Mouse (Mus musculus): ENCODE measurements around the gene Mtx1. TPM values are rescaled to one million over a fixed set of nuclear protein-coding genes. Genes with fewer than 3 reads are reported as not detected.

Mtx1 gene
- polyA plus RNA-seq, 1 experiment from 2014 or later, result 188 TPM

- H3K27me3 ChIP-seq (ENCODE audit: control insufficient read depth, insufficient read depth, low read depth, low read length), result no peaks in the 10 kb centered on the region
- H3K4me3 ChIP-seq (ENCODE audit: low read length), result no peak within 1 kb of the TSS
- no peaks in the 10 kb centered on the region for H3K4me1 ChIP-seq (replicated peaks; ENCODE audit: control insufficient read depth, insufficient read depth, low read length)
- no peak within 1 kb of the TSS for H3K4me2 ChIP-seq (ENCODE audit: low read depth, low read length)
- 44% methylated on average over 7 of the region's 7 CpGs for WGBS
- ATAC-seq (ENCODE audit: low read depth), result no peak
- no peaks in the 10 kb centered on the region for H3K9me3 ChIP-seq (ENCODE audit: control insufficient read depth, low read length)
- H3K36me3 ChIP-seq (ENCODE audit: control insufficient read depth, insufficient read depth, low read length), result no peaks in the 10 kb centered on the region
- no peak within 1 kb of the TSS for H3K27ac ChIP-seq (ENCODE audit: low read length)
- no peak within 1 kb of the TSS for H3K9ac ChIP-seq (ENCODE audit: low read length)
Observed at GRCm38 (mm10) chr3:89259076-89259475, 32.2 kb upstream of the Mtx1 start, which contains the start of gene Dpm3. TSS of gene Dpm3 (plus strand) at chr3:89259358.

- Histone ChIP-seq H3K27me3 (ENCODE audit: control insufficient read depth, insufficient read depth, low read depth, low read length) (no peaks in the 10 kb centered on the region), H3K36me3 (ENCODE audit: control insufficient read depth, insufficient read depth, low read length) (no peaks in the 10 kb centered on the region), H3K4me3 (ENCODE audit: low read length) (no peak overlapping the region), H3K9me3 (ENCODE audit: control insufficient read depth, low read length) (no peaks in the 10 kb centered on the region), H3K4me2 (ENCODE audit: low read depth, low read length) (no peak overlapping the region), H3K27ac (ENCODE audit: low read length) (no peak overlapping the region), H3K9ac (ENCODE audit: low read length) (no peak overlapping the region), H3K4me1 (replicated peaks; ENCODE audit: control insufficient read depth, insufficient read depth, low read length) (peaks cover 14% of the 10 kb centered on the region)
- 63% methylated on average over 5 of the region's 5 CpGs for WGBS
- ATAC-seq (ENCODE audit: low read depth), result no peak
Observed at GRCm38 (mm10) chr3:89256177-89256576, 29.3 kb upstream of the Mtx1 start.

- H3K27me3 ChIP-seq (ENCODE audit: control insufficient read depth, insufficient read depth, low read depth, low read length), result no peaks in the 10 kb centered on the region
- ATAC-seq (ENCODE audit: low read depth), result no peak
- no peak overlapping the region for H3K4me2 ChIP-seq (ENCODE audit: low read depth, low read length)
- whole genome bisulfite sequencing, result 85% methylated on average over 5 of the region's 5 CpGs
- no peak overlapping the region for H3K9ac ChIP-seq (ENCODE audit: low read length)
- no peak overlapping the region for H3K4me3 ChIP-seq (ENCODE audit: low read length)
- no peaks in the 10 kb centered on the region for H3K9me3 ChIP-seq (ENCODE audit: control insufficient read depth, low read length)
- H3K36me3 ChIP-seq (ENCODE audit: control insufficient read depth, insufficient read depth, low read length), result no peaks in the 10 kb centered on the region
- no peak overlapping the region for H3K27ac ChIP-seq (ENCODE audit: low read length)
- peaks cover 22% of the 10 kb centered on the region for H3K4me1 ChIP-seq (replicated peaks; ENCODE audit: control insufficient read depth, insufficient read depth, low read length)
Observed at GRCm38 (mm10) chr3:89254994-89255393, 28.1 kb upstream of the Mtx1 start.

GRCm38 (mm10) chr3:89251365-89251895 lies 24.5 kb upstream of the Mtx1 start:
- Histone ChIP-seq H3K4me2 (ENCODE audit: low read depth, low read length) (peak overlapping the region; percentile 44), H3K4me3 (ENCODE audit: low read length) (no peak overlapping the region)

GRCm38 (mm10) chr3:89250435-89251040 lies 23.6 kb upstream of the Mtx1 start:
- no peak overlapping the region for H3K4me3 ChIP-seq (ENCODE audit: low read length)
- H3K27me3 ChIP-seq (ENCODE audit: control insufficient read depth, insufficient read depth, low read depth, low read length), result no peaks in the 10 kb centered on the region
- ATAC-seq (ENCODE audit: low read depth), result no peak
- peaks cover 38% of the 10 kb centered on the region for H3K4me1 ChIP-seq (replicated peaks; ENCODE audit: control insufficient read depth, insufficient read depth, low read length)
- H3K9me3 ChIP-seq (ENCODE audit: control insufficient read depth, low read length), result no peaks in the 10 kb centered on the region
- peak overlapping the region; percentile 14; the same call in 1 of the 2 replicates for H3K4me2 ChIP-seq (ENCODE audit: low read depth, low read length)
- H3K9ac ChIP-seq (ENCODE audit: low read length), result no peak overlapping the region
- H3K36me3 ChIP-seq (ENCODE audit: control insufficient read depth, insufficient read depth, low read length), result peaks cover 3% of the 10 kb centered on the region; the same call in 1 of the 2 replicates
- peak overlapping the region; percentile 76 for H3K27ac ChIP-seq (ENCODE audit: low read length)
- 18% methylated on average over 7 of the region's 7 CpGs for WGBS

More at GRCm38 (mm10) chr3:89251365-89251895, 24.5 kb upstream of the Mtx1 start:
- Histone ChIP-seq H3K36me3 (ENCODE audit: control insufficient read depth, insufficient read depth, low read length) (peaks cover 3% of the 10 kb centered on the region; the same call in 1 of the 2 replicates), H3K4me1 (replicated peaks; ENCODE audit: control insufficient read depth, insufficient read depth, low read length) (peaks cover 33% of the 10 kb centered on the region), H3K27me3 (ENCODE audit: control insufficient read depth, insufficient read depth, low read depth, low read length) (no peaks in the 10 kb centered on the region), H3K9me3 (ENCODE audit: control insufficient read depth, low read length) (no peaks in the 10 kb centered on the region), H3K9ac (ENCODE audit: low read length) (peak overlapping the region; percentile 21; the same call in 1 of the 2 replicates), H3K27ac (ENCODE audit: low read length) (peak overlapping the region; percentile 83)
- peak; percentile 75 for ATAC-seq (ENCODE audit: low read depth)
- 9% methylated on average over 17 of the region's 17 CpGs for WGBS

GRCm38 (mm10) chr3:89247466-89247865 lies 20.6 kb upstream of the Mtx1 start:
- no peak for ATAC-seq (ENCODE audit: low read depth)
- Histone ChIP-seq H3K36me3 (ENCODE audit: control insufficient read depth, insufficient read depth, low read length) (peaks cover 3% of the 10 kb centered on the region; the same call in 1 of the 2 replicates), H3K4me3 (ENCODE audit: low read length) (peak overlapping the region; percentile 89), H3K27me3 (ENCODE audit: control insufficient read depth, insufficient read depth, low read depth, low read length) (no peaks in the 10 kb centered on the region; the same call in 1 of the 2 replicates), H3K9ac (ENCODE audit: low read length) (peak overlapping the region; percentile 92), H3K4me1 (replicated peaks; ENCODE audit: control insufficient read depth, insufficient read depth, low read length) (peaks cover 49% of the 10 kb centered on the region), H3K9me3 (ENCODE audit: control insufficient read depth, low read length) (no peaks in the 10 kb centered on the region), H3K4me2 (ENCODE audit: low read depth, low read length) (peak overlapping the region; percentile 65), H3K27ac (ENCODE audit: low read length) (no peak overlapping the region)
- WGBS, result 73% methylated on average over 4 of the region's 4 CpGs

GRCm38 (mm10) chr3:89246261-89247100 lies 19.6 kb upstream of the Mtx1 start, which contains the start of gene Trim46:
TSS of gene Trim46 (minus strand) at chr3:89246309.
- peaks cover 3% of the 10 kb centered on the region; the same call in 1 of the 2 replicates for H3K36me3 ChIP-seq (ENCODE audit: control insufficient read depth, insufficient read depth, low read length)
- ATAC-seq (ENCODE audit: low read depth), result peak; percentile 78
- H3K4me1 ChIP-seq (replicated peaks; ENCODE audit: control insufficient read depth, insufficient read depth, low read length), result peaks cover 40% of the 10 kb centered on the region

GRCm38 (mm10) chr3:89245688-89246171 lies 18.8 kb upstream of the Mtx1 start, which contains the start of gene Krtcap2:
TSS of gene Krtcap2 (plus strand) at chr3:89245966.
- Histone ChIP-seq H3K4me1 (replicated peaks; ENCODE audit: control insufficient read depth, insufficient read depth, low read length) (peaks cover 32% of the 10 kb centered on the region), H3K27me3 (ENCODE audit: control insufficient read depth, insufficient read depth, low read depth, low read length) (no peaks in the 10 kb centered on the region; the same call in 1 of the 2 replicates), H3K9ac (ENCODE audit: low read length) (peak within 1 kb of the TSS; percentile 92), H3K36me3 (ENCODE audit: control insufficient read depth, insufficient read depth, low read length) (peaks cover 3% of the 10 kb centered on the region; the same call in 1 of the 2 replicates), H3K4me3 (ENCODE audit: low read length) (peak within 1 kb of the TSS; percentile 89), H3K4me2 (ENCODE audit: low read depth, low read length) (peak within 1 kb of the TSS; percentile 65), H3K9me3 (ENCODE audit: control insufficient read depth, low read length) (no peaks in the 10 kb centered on the region), H3K27ac (ENCODE audit: low read length) (peak within 1 kb of the TSS; percentile 77)
- peak; percentile 6 for ATAC-seq (ENCODE audit: low read depth)
- WGBS, result 4% methylated on average over 20 of the region's 20 CpGs

More at GRCm38 (mm10) chr3:89246261-89247100, 19.6 kb upstream of the Mtx1 start, which contains the start of gene Trim46:
- under 1% methylated on average over 42 of the region's 42 CpGs for WGBS
- H3K9ac ChIP-seq (ENCODE audit: low read length), result peak within 1 kb of the TSS; percentile 92
- peak within 1 kb of the TSS; percentile 89 for H3K4me3 ChIP-seq (ENCODE audit: low read length)
- H3K4me2 ChIP-seq (ENCODE audit: low read depth, low read length), result peak within 1 kb of the TSS; percentile 65
- no peaks in the 10 kb centered on the region for H3K9me3 ChIP-seq (ENCODE audit: control insufficient read depth, low read length)
- H3K27me3 ChIP-seq (ENCODE audit: control insufficient read depth, insufficient read depth, low read depth, low read length), result no peaks in the 10 kb centered on the region; the same call in 1 of the 2 replicates
- H3K27ac ChIP-seq (ENCODE audit: low read length), result peak within 1 kb of the TSS; percentile 76

Data from lung, embryonic 16.5 days (tissue).